Mouse (Mus musculus) liver, embryonic 13.5 days (tissue): ENCODE data around the gene Plagl1. TPM values are rescaled to one million over a fixed set of nuclear protein-coding genes. Genes with fewer than 3 reads are reported as not detected.

ENCODE experiments used
- ATAC-seq: fragments of 200-750 bp; cut with Nextera tagmentation; 2 replicates; pipeline ENCODE4 v1.8.0; 2017; ENCODE audit warnings: low read depth, mild to moderate bottlenecking, moderate number of reproducible peaks, moderate library complexity
- DNase-seq: peaks from one replicate; pipeline ENCODE4 v3.0.0; 2022
- H3K27ac ChIP-seq: fragments of 300-500 bp; sonication (generic); 2 replicates; pipeline ENCODE4 v1.5.1; 2015; ENCODE audit warnings: moderate library complexity, mild to moderate bottlenecking, inconsistent platforms
- H3K27me3 ChIP-seq: fragments of 300-500 bp; sonication (generic); 2 replicates; pipeline ENCODE4 v1.6.1; 2015; ENCODE audit warnings: mild to moderate bottlenecking, inconsistent platforms
- H3K36me3 ChIP-seq: fragments of 300-500 bp; sonication (generic); 2 replicates; pipeline ENCODE4 v1.6.1; 2015; ENCODE audit warnings: mild to moderate bottlenecking, inconsistent platforms
- H3K4me1 ChIP-seq: fragments of 300-500 bp; sonication (generic); replicated peaks from 2 replicates; pipeline ENCODE4 v1.6.1; 2015; ENCODE audit warnings: inconsistent platforms
- H3K4me2 ChIP-seq: fragments of 300-500 bp; sonication (generic); 2 replicates; pipeline ENCODE4 v1.6.1; 2015; ENCODE audit warnings: inconsistent platforms, mild to moderate bottlenecking, moderate library complexity
- H3K4me3 ChIP-seq: fragments of 300-500 bp; sonication (generic); replicated peaks from 2 replicates; pipeline ENCODE4 v1.5.1; 2015; ENCODE audit warnings: mild to moderate bottlenecking, inconsistent platforms
- H3K9ac ChIP-seq: fragments of 300-500 bp; sonication (generic); 2 replicates; pipeline ENCODE4 v1.6.1; 2015; ENCODE audit warnings: mild to moderate bottlenecking, inconsistent platforms
- H3K9me3 ChIP-seq: fragments of 300-500 bp; sonication (generic); replicated peaks from 2 replicates; pipeline ENCODE4 v1.6.1; 2016; ENCODE audit warnings: inconsistent platforms
- WGBS: fragments of 180-500 bp; shearing (Covaris S2); methylation state at CpG from one replicate; pipeline ENCODE4 v1.1.7; 2015; ENCODE audit not compliant: insufficient replicate concordance; 5-methylcytosine and 5-hydroxymethylcytosine counted together
- polyA plus RNA-seq: library from polyadenylated mRNA; unstranded; fragments of >200 nt; fragmentation: Nextera tagmentation; extraction: Ambion mirVana; gene quantifications from 2 replicates; pipeline ENCODE4 v1.2.1, GENCODE M21; 2015

Plagl1 gene
- polyA plus RNA-seq, 1 experiment from 2014 or later, result 26.6 TPM

- Histone ChIP-seq H3K9me3 (no peaks in the 10 kb centered on the region), H3K4me3 (no peak overlapping the region), H3K36me3 (no peaks in the 10 kb centered on the region), H3K27ac (no peak overlapping the region), H3K4me1 (no peaks in the 10 kb centered on the region), H3K9ac (no peak overlapping the region), H3K4me2 (no peak overlapping the region), H3K27me3 (no peaks in the 10 kb centered on the region)
- WGBS, result 71% methylated on average over 4 of the region's 4 CpGs
- no peak for ATAC-seq
- DNase-seq, result no peak
Observed at GRCm38 (mm10) chr10:13113641-13114040, 53.3 kb downstream of the Plagl1 start.

- Histone ChIP-seq H3K9me3 (no peaks in the 10 kb centered on the region), H3K4me3 (no peak overlapping the region), H3K36me3 (no peaks in the 10 kb centered on the region), H3K9ac (no peak overlapping the region), H3K27ac (no peak overlapping the region), H3K27me3 (no peaks in the 10 kb centered on the region), H3K4me1 (no peaks in the 10 kb centered on the region), H3K4me2 (no peak overlapping the region)
- DNase-seq (no peak), ATAC-seq (no peak)
- WGBS, result 60% methylated on average over 4 of the region's 4 CpGs
Observed at GRCm38 (mm10) chr10:13115030-13115429, 54.7 kb downstream of the Plagl1 start.

- Histone ChIP-seq H3K4me2 (no peak overlapping the region), H3K4me1 (no peaks in the 10 kb centered on the region), H3K27ac (no peak overlapping the region), H3K4me3 (no peak overlapping the region), H3K9ac (no peak overlapping the region), H3K9me3 (no peaks in the 10 kb centered on the region), H3K36me3 (no peaks in the 10 kb centered on the region), H3K27me3 (no peaks in the 10 kb centered on the region)
- WGBS, result 44% methylated on average over 9 of the region's 9 CpGs
- DNase-seq (no peak), ATAC-seq (no peak)
Observed at GRCm38 (mm10) chr10:13116706-13117665, 56.7 kb downstream of the Plagl1 start.

GRCm38 (mm10) chr10:13118024-13118769, 57.9 kb downstream of the Plagl1 start:
- Histone ChIP-seq H3K36me3 (no peaks in the 10 kb centered on the region), H3K9me3 (no peaks in the 10 kb centered on the region), H3K27me3 (no peaks in the 10 kb centered on the region), H3K4me3 (no peak overlapping the region), H3K27ac (no peak overlapping the region), H3K4me1 (no peaks in the 10 kb centered on the region), H3K9ac (no peak overlapping the region), H3K4me2 (no peak overlapping the region)
- DNase-seq, result no peak
- 45% methylated on average over 7 of the region's 7 CpGs for WGBS
- ATAC-seq, result no peak

GRCm38 (mm10) chr10:13118770-13119102, 58.4 kb downstream of the Plagl1 start:
- Histone ChIP-seq H3K36me3 (no peaks in the 10 kb centered on the region), H3K9ac (no peak overlapping the region), H3K27ac (no peak overlapping the region), H3K9me3 (no peaks in the 10 kb centered on the region), H3K27me3 (no peaks in the 10 kb centered on the region), H3K4me2 (no peak overlapping the region), H3K4me3 (no peak overlapping the region), H3K4me1 (no peaks in the 10 kb centered on the region)
- DNase-seq (no peak), ATAC-seq (no peak)
- 49% methylated on average over 5 of the region's 5 CpGs for WGBS

- Histone ChIP-seq H3K4me3 (no peak overlapping the region), H3K36me3 (no peaks in the 10 kb centered on the region), H3K9ac (no peak overlapping the region), H3K4me2 (no peak overlapping the region), H3K27me3 (no peaks in the 10 kb centered on the region), H3K9me3 (no peaks in the 10 kb centered on the region), H3K27ac (no peak overlapping the region), H3K4me1 (no peaks in the 10 kb centered on the region)
- 34% methylated on average over 2 of the region's 2 CpGs for WGBS
- ATAC-seq, result no peak
- DNase-seq, result no peak
Observed at GRCm38 (mm10) chr10:13119300-13119699, 59.0 kb downstream of the Plagl1 start.

- ATAC-seq (no peak), DNase-seq (no peak)
- no peaks in the 10 kb centered on the region for H3K9me3 ChIP-seq
- no peak overlapping the region for H3K4me3 ChIP-seq
- no peaks in the 10 kb centered on the region for H3K4me1 ChIP-seq
- H3K9ac ChIP-seq, result no peak overlapping the region
- WGBS, result 47% methylated on average over 3 of the region's 3 CpGs
- H3K27me3 ChIP-seq, result no peaks in the 10 kb centered on the region
- no peak overlapping the region for H3K27ac ChIP-seq
- no peaks in the 10 kb centered on the region for H3K36me3 ChIP-seq
- no peak overlapping the region for H3K4me2 ChIP-seq
Observed at GRCm38 (mm10) chr10:13125811-13126210, 65.5 kb downstream of the Plagl1 start.

- no peak for ATAC-seq
- no peaks in the 10 kb centered on the region for H3K36me3 ChIP-seq
- no peak overlapping the region for H3K4me2 ChIP-seq
- H3K9ac ChIP-seq, result no peak overlapping the region
- no peaks in the 10 kb centered on the region for H3K27me3 ChIP-seq
- H3K4me3 ChIP-seq, result no peak overlapping the region
- DNase-seq, result no peak
- no peaks in the 10 kb centered on the region for H3K9me3 ChIP-seq
- H3K4me1 ChIP-seq, result no peaks in the 10 kb centered on the region
- no peak overlapping the region for H3K27ac ChIP-seq
- WGBS, result 66% methylated on average over 13 of the region's 13 CpGs
Observed at GRCm38 (mm10) chr10:13127335-13127734, 67.0 kb downstream of the Plagl1 start.

GRCm38 (mm10) chr10:13127946-13128345, 67.6 kb downstream of the Plagl1 start:
- no peak for ATAC-seq
- WGBS, result 63% methylated on average over 7 of the region's 7 CpGs
- Histone ChIP-seq H3K27ac (no peak overlapping the region), H3K36me3 (no peaks in the 10 kb centered on the region), H3K27me3 (no peaks in the 10 kb centered on the region), H3K4me1 (no peaks in the 10 kb centered on the region), H3K9me3 (no peaks in the 10 kb centered on the region), H3K9ac (no peak overlapping the region), H3K4me3 (no peak overlapping the region), H3K4me2 (no peak overlapping the region)
- no peak for DNase-seq

GRCm38 (mm10) chr10:13133850-13134249, 73.5 kb downstream of the Plagl1 start:
- ATAC-seq (no peak), DNase-seq (no peak)
- Histone ChIP-seq H3K9me3 (no peaks in the 10 kb centered on the region), H3K9ac (no peak overlapping the region), H3K4me3 (no peak overlapping the region), H3K27me3 (no peaks in the 10 kb centered on the region), H3K4me2 (no peak overlapping the region), H3K27ac (no peak overlapping the region), H3K36me3 (no peaks in the 10 kb centered on the region), H3K4me1 (no peaks in the 10 kb centered on the region)
- 76% methylated on average over 4 of the region's 4 CpGs for WGBS

- no peak overlapping the region for H3K4me3 ChIP-seq
- no peak overlapping the region for H3K4me2 ChIP-seq
- 76% methylated on average over 7 of the region's 7 CpGs for WGBS
- no peak overlapping the region for H3K9ac ChIP-seq
- no peaks in the 10 kb centered on the region for H3K4me1 ChIP-seq
- ATAC-seq (no peak), DNase-seq (no peak)
- H3K36me3 ChIP-seq, result no peaks in the 10 kb centered on the region
- no peak overlapping the region for H3K27ac ChIP-seq
- no peaks in the 10 kb centered on the region for H3K9me3 ChIP-seq
- no peaks in the 10 kb centered on the region for H3K27me3 ChIP-seq
Observed at GRCm38 (mm10) chr10:13135276-13135675, 75.0 kb downstream of the Plagl1 start.
